Mouse (Mus musculus): ENCODE measurements around the gene Slc25a47.

The Slc25a47 gene

DNA sequence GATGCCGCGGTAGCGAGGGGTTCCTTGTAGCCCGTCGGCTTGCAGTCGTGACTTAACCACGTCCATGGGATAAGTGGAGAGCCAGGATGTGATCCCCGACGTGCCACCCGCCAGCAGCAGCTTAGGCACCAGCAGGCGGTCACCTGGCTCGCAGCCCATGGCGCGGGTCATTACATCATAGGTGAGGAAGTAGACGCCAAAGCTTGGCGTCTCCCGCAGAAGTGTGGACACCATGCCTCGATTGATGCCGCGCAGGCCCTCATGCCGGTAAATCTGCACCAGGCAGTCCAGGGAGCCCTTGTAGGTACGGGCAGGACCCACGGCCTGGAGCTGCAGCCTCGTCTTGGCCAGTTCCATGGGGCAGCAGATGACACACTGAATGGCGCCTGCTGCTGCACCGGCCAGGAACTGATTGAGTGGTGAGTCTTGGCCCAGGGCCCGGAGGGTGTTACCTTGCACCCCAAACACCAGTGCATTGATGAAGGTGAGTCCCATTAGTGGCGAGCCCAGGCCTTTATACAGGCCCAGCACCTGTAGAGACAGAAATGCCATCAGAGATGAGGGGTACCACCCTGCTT, 8.8 kb upstream of the Slc25a47 start:
- no peak for DNase-seq

DNA sequence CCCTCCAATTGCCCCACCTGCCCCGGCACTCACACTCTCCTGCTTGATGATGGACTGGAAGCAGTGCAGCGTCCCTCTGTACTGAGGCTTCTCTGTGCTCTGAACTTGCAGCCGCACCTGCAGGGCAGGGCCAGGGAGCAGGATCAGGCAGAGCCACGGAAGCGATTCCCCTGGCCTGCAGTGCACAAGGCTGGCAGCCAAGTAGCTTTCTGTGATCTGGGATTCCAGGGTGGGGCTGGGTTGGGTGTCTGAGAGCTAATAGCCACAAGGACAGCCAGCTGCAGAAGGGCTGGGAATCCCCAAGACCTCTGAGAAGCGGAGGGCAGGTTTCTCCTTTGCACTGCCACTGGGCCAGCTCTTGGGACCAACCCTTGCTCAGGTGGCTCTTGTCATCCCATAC, 8.2 kb upstream of the Slc25a47 start:
- no peak for DNase-seq

DNA sequence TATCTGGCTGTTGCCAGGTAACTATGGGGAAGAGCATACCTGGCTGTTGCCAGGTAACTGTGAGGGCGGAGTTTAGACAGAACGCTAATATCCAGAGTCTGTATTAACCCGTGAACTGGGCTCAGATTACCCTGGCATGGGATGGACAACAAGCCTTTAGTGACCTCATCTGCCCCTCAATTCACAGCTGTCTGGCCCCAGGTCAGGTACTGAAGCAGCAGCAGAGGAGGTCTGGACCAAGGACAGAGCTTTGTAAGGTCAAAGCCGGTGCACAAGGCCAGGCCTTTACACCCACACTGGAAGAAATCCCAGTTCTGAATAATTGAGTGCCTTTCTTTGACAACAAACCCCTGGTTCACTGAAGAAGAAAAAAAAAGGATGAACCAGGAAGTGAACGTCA, 6.2 kb upstream of the Slc25a47 start:
- no peak for DNase-seq

DNA sequence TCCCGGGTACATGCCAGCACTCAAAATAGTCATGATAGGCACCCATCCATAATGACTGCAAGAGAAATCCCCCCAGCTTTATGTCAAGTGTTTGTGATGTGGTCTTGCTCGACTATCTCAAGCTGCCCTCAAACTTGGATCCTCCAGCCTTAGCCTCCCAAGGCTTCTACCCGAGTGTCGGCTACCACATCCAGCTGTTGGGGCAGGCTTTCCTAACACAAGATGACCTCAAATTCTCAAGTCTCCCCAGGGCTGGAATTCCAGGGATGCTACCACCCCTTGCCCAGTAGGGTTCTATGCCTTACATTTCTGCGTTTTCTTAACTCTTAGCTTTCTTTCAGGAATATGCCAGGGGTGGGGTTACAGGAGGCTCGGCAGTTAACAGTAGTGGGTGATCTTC, 5.5 kb upstream of the Slc25a47 start:
- DNase-seq: no peak

DNA sequence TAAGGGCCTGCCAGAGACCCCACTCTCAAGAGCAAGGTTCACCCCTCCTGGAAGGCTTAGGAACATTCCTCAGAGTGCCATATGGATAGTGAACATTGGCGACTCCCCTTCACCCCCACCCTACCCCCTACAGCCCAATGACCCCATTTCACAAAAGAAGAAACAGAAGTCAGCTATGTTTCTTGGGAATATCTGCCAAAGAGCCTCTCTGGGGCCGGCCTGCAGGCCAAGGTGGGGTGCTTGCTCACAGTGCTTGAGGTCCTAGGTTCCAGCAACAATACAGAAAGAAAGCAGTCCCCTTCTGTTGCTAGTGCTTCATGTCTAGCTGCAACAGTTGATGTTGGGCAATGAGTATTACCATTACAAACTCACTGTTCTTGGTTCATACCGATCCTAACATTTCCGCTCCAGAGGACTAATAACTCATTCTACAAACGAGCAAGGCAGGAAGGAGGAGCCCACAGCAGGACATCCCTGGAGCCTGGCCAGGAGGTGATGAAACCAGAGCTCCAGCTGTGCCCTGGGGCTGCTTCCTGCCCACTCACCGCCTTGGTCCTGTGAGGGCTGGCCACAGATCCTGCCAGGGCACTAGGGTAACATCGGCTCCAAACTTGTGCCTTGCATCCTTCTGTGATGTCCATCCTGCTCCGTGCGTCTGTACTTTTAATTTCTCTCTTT, 3.7 kb upstream of the Slc25a47 start:
- DNase-seq: no peak

DNA sequence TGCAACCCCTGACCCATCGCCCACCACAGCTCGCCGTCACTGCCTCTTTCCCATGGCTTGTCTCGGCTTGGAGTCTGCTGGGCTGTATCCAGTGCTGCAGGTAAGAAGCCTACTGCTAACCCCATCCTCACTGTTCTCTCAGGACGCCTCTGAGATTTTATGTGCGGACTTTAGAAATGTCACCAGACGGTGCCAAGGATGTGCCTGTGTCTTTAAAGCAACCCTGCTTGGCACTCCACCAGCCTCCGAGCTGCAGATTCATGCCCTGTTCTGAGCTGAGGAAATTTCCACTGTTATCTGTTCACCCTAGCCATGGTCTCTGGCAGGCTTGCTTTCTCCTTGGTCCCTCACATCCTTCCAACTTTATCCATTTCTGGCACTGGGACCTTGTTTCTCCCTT, 3.0 kb upstream of the Slc25a47 start:
- DNase-seq: no peak

DNA sequence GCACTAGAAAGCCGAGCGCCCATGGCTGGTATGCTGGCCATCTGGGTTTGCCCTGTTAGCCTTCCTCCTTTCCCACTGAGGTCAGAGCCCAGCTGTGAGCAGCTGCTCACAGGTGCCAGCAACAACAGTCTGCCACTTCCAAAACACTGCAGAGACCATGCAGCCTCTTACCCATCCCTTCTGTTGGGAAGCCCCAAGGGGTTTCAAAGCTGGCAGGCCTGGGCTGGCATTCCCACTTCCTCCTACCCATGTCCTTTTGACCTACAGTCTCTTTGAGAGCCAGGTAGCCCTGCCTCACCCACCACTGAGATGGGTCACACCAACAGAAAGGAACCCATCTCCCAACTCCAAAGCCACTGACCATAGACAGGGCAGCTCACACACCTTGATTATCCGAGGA, 2.4 kb upstream of the Slc25a47 start:
- peak in 1 of 2 experiments; percentile 5 for DNase-seq

DNA sequence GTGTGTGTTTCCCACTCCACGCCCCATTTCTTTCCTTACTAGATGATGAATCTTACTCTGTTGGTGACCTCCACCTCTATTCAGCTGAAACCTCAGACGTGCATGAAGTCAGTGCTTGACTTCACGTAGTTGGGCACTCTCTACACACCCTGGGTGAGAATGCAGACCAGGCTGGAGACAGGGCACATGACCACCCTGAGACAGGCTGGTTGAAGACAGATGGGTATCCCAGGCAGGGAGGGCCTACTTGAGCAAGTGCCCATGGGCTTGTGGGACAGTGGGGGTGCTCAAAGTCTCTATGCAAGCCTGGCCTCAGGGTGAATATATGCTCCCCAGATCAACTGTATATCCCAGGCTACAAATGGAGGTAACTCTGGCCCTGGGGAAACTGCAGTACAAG, 1.5 kb upstream of the Slc25a47 start:
- DNase-seq: peak in 1 of 2 experiments; percentile 4

DNA sequence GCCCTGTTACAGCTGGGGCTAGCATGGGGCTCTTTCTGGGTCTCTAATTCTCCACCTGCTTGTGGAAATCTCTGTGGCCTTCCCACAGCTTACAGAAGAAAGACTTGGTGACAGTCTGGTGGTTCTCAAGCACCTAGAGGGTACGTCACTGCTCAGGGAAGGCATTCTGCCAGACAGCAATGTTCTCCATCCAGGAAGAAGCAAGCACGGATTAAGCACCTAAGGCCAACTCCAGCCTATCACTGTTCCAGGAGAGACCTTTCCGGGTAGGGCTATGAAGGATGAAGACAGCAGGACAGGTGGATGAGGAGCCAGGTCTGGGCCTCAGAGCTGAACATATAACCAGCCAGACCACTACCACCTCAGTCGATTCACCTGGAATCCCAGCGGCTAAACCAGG, 1.1 kb upstream of the Slc25a47 start:
- peak in 1 of 2 experiments; percentile 4 for DNase-seq

DNA sequence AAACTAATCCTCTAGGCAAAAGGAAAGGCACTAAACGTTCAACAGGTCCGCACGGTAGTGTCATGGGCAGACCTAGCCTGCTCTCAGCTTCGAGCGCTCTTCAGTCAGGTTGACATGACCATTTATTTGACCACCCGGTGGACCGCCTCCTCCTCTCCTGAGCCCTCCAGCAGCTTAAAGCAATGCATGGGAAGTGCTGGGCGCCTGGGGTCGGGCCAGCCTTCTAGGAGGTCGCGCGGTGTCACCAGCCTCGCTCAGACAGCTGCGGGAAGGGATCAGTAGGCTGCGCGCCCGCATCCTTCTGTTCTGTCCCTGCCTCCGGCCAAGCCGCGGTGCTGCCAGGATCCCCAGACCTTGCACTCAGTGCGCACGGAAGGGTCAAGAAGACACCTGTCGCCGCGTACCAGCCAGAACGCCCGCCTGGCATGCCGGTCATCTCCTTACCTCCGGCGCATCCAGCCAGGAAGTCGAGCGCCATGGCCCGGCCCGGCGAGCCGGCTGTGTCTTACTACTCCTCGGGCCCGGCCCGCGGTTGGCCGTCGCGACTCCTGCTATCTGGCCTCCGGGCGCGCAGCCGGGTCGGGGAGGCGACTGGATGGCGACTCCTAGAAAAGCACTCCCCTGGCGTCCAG, 522 bp upstream of the Slc25a47 start:
- no peak for DNase-seq

DNA sequence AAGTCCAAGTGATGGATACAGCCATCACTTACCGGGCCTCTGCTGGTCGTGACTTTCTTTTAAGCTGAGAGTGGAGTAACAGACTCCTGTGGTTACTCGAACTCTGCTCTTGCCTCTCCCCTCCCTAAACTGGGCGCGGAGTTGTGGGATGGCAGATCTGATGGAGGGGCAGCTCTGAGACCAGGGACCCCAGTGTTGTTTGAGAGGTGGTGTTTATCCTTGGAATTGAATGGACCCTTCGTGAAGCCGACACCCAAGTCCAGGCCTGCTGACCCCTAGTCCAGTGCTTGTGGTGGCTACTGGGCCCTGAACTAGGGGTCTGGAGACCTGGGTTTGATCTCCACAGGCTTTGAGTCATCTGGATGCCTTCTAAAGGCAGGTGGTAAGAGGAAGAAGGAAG, 876 bp downstream of the Slc25a47 start:
- no peak for DNase-seq

DNA sequence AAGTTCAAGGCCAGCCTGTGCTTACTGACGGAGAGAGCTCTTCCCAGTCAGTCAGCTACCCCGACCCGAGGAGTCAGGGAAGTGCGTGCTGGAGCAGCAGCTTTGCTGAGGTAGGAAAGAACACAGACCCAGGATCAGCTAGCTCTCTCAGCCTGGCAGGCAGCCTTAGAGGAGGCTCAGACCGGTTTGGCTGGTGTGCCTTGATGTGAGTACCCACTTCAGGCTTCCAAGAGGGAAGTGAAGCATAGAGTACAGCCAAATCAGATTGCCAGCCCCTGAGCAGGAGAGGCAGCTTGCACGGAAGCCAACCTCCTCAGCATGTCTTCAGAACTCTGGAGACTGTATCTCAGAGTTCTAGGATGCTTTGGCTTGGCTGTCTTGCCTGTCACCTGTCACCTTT, 5.3 kb downstream of the Slc25a47 start:
- no peak for DNase-seq

DNA sequence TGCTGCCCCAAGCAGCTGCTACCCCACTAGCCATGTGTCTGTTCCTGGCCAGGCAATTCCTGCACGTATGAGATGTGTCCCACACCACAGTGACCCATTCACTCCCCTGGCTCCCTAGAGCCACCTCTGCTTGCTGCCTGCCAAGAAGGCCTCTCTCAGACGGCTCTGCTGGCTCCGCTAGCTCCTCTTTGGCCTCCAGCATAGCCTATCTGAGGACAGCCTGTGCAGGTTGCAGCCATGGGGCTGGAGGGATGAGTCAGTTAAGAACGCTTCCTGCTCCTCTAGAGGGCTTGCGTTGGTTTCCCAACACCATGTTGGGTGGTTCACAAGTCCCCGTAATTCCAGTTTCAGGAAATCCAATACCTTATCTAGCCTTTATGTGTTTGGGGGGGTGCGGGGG, 6.8 kb downstream of the Slc25a47 start:
- DNase-seq: no peak

DNA sequence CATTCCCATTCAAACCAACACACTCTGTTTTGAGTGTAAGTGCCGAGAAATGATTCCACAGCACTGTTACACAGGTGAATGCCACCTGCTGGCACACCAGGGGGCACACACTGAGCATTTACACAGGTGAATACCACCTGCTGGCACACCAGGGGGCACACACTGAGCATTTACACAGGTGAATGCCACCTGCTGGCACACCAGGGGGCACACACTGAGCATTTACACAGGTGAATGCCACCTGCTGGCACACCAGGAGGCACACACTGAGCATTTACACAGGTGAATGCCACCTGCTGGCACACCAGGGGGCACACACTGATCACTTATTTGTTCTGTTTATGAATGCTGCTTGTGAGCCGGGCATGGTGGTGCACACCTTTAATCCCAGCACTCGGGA, 12.2 kb downstream of the Slc25a47 start:
- DNase-seq: peak in 1 of 2 experiments; percentile 5

DNA sequence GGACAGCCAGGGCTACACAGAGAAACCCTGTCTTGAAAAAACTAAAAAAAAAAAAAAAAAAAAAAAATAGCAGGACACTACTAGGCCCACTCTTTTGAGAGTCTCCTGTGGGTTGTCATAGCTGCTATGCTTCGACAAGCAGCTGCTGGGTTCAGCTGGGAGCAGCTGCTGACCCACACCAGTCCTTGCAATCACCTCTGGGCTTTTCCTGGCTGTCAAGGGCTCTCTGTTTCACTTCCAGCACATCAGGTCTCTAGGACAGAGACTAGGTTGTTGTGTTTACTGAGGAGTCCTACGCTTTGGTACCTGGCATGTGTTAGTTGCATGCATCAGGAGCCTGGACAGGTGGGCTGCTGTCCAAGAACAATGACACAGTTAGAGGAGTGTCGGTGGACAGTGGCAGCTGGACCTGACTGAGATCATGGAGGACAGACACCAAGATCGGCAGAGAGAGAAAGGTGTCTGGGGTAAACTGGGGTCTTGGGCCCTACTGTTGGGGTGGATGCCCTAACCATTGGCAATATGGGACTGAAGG, 13.7 kb downstream of the Slc25a47 start:
- DNase-seq: no peak

DNA sequence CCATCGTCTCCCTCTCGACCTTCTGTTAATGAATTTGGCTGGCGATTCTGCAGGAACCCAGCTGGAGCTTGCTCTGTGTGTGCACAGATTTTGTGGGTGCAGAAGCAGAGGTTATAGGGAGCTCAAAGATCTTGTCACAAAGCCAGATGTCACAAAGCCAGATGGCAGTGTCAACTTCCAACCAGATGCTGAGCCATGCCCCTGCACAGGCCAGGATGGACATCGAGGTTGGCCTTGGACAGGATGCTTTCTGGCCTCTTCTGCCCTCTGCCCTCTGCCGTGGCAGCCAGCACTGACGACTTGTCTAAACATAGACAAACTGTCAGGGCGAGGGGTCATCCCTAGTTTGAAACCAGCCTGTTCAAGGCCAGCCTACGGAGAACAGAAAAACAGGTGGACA, 14.3 kb downstream of the Slc25a47 start:
- no peak for DNase-seq

DNA sequence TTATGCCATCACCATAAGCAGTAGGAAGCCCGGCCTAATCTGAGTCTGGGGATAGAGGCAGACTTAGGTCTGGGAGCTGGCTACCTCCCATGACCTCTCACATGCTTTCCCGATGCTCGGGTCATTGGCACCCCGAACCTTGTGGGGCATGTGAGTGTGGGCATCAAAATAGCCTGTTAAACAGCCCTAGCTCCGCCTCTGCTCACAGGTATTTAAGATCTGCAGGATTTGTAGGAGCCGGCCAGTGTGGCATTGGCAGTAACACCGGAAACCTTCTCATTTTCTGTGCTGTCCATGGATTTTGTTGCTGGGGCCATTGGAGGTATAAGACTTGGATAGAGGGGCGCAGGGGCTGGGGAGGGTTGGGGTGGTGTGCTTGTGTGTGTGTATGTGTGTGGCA, 15.0 kb downstream of the Slc25a47 start:
- no peak for DNase-seq

DNA sequence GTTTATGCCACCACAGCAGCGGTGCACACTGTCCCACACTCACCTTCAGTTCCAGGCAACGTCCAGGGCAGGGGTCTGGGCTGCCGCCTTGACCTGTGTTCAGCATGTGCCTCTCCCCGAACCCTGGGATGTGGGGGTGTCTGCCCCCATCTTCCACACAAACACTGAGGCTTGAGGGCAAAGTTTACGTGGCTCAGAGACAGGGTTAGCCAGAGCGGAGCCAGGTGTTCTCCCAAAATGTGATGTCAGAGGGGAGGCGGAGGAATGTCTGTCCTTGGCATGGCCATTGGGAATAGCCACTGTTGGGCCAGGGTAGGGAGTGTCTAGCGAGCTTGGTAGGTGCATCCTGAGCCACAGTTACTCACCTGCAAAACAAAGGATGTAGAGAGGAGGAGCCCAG, 17.0 kb downstream of the Slc25a47 start:
- no peak for DNase-seq

DNA sequence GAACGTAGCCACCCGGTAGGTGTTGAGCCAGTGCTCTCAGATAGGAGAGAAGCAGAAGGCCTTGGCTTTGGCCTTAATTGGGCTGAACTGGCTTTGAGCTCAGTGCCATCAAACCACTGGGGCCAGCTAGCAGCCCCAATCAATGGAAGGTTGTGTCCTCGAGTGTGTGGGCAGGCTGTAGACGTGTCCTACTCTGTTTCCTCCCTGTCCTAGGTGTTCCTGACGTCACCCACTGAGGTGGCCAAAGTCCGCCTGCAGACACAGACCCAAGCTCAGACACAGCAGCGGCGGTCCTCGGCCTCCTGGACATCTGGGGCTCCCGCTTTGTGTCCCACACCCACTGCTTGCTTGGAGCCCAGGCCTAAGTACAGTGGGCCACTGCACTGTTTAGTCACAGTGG, 19.2 kb downstream of the Slc25a47 start:
- no peak for DNase-seq

DNA sequence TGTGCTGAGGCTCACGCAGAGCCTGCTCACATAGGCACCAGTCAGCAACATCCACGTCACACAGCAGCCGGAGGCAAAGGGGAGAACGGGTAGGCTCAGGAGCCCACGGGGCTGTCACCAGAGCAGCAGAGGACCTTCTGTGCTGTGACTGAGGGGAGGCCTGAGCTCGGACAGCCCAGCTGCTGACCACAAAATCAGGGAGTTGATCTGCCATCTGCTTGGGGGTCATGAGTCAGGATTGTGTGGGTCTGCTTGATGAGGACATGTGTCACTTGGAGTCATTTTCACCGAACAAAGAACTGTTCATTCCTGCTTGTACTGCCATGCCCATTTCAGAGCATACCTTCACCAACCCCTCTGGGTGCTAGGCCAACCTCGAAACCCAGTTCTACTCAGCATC, 20.3 kb downstream of the Slc25a47 start:
- no peak for DNase-seq

DNA sequence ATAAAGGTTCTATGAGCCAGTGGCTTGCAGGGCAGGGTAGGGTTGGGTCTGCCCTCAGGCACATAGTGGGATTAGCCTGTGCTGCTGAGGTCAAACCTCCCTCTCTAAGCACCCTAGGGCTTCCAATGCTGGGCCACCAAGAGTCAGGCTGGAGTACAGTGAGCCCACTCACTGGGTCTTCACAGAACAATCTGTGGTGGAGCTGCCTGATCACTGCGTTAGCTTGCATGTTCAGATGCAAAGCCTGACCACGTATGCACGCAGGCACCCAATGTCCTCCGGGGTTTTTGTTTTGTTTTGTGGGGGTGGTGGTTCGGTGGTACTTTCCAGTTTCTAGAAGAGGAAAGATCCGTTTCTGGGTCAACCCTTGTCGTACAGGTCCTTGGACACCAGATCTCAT, 21.3 kb downstream of the Slc25a47 start:
- DNase-seq: no peak

DNA sequence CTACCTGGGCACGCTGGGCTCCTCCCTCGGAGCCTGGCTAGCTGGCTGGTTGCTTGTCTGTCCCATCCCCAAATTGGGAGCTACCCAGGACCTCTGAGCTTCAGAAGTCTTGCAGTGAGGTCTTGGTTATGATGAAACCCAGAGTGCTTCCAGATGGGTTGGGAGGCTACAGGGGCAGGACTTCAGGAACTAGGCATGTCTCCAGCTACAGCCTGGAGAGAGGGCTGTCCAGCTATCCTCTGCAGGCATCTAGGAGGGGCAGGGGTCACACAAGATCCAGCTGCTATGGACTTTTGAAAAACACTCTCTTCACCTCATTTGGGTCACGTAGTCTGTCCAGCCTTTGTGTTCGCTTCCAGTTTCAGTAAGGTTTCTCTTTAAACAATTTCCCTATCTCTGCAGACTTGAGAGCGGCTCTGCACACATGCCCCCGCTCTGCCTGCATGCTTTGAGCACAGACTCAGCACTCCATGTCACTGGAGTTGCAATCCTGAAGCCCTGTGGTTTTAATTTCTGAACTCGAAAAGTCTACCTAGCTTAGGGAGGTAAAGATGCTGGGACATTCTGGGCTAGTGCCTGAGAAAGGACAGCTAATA, 21.8 kb downstream of the Slc25a47 start:
- DNase-seq: no peak

DNA sequence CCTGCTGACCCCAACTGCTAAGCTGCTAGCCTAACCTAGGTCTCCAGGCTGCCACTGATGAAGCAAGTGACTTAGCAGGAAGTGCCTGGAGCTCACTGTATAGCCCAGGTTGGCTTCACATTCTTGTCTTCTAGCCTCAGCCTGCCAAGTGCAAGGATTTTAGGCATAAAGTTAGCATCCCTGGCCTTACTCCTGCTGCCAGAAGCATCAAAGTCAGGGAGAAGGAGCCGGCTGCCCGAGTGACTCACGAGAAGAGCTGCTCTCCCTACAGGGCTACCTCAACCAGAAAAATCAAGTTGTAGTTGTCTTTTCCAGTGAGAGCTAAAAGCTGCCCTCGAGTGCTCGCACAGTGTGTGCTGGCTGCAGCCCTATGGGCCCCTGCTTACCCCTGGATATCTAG, 22.6 kb downstream of the Slc25a47 start:
- DNase-seq: no peak

DNA sequence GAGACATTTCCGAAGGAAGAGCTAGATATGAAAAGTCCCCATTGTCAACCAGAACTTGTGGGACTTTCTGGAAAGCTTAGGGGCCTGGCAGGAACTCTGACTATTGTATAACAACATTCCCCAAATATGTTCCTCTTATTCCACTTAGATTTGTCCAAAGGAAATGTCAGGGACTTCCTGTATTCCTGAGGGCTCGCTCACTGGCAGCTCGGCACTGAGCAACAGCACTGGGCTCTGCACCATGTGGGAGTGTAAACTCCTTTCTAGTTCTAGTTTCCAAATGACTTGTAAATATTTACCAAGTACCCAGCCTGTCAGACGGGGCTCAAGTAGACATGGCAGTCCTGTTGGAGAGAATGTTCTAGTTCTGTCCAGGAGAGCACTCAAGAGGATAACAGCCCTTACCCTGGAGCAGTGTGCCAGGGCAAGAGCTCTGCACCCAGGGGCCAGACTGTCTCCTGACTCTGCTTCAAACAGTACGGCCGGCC, 29.2 kb downstream of the Slc25a47 start:
- DNase-seq: no peak

Measured in thymus, postnatal 36 days (tissue).